ENCODE assay signal across 18 mouse cellular contexts in genomic region chr1:189435452-189435851, GRCm38 (mm10).
"Had no signal": no experiment of that assay in that cellular context is flagged by ENCODE, and none has a peak within 500 bp of the region (broad histone marks: within the 10 kb centered on the region; RNA-seq: fewer than 3 reads in every experiment).

No protein-coding gene starts in this region.

- DNase-seq: lung, embryonic 14.5 days; lung, postnatal 10 days; lung, postnatal 4 days; midbrain, embryonic 14.5 days; retina, postnatal 1 day; right cerebral cortex, adult 18-20 months; right cerebral cortex, postnatal 25 days; right cerebral cortex, postnatal 4 days; spleen, adult 18-20 months; thymus, adult 18-20 months; thymus, postnatal 14 days; thymus, postnatal 36 days had no signal

- H3K27ac ChIP-seq: midbrain, embryonic 10.5 days; midbrain, embryonic 12.5 days; neural tube, embryonic 13.5 days; neural tube, embryonic 15.5 days had no signal

- ATAC-seq: midbrain, embryonic 16.5 days had no signal

- H3K27me3 ChIP-seq: midbrain, embryonic 12.5 days; neural tube, embryonic 13.5 days; neural tube, embryonic 15.5 days had no signal

- H3K4me3 ChIP-seq: midbrain, embryonic 10.5 days; midbrain, embryonic 12.5 days; myocyte; neural tube, embryonic 13.5 days; neural tube, embryonic 15.5 days had no signal

- H3K36me3 ChIP-seq: midbrain, embryonic 10.5 days; midbrain, embryonic 12.5 days; neural tube, embryonic 13.5 days; neural tube, embryonic 15.5 days had no signal

- H3K9ac ChIP-seq: lung, embryonic 14.5 days; midbrain, embryonic 12.5 days; neural tube, embryonic 13.5 days; neural tube, embryonic 15.5 days had no signal

- H3K9me3 ChIP-seq: midbrain, embryonic 12.5 days; neural tube, embryonic 13.5 days; neural tube, embryonic 15.5 days had no signal

- H3K4me2 ChIP-seq: lung, embryonic 14.5 days; midbrain, embryonic 12.5 days; neural tube, embryonic 13.5 days; neural tube, embryonic 15.5 days had no signal
